Mouse (Mus musculus) liver, postnatal 0 days (tissue): ENCODE measurements around the gene Fbf1. TPM values are rescaled to one million over a fixed set of nuclear protein-coding genes. Genes with fewer than 3 reads are reported as not detected.
"Not testable (repeated sequence)": the region's sequence is repeated elsewhere in the genome, so short reads cannot be mapped to it uniquely, and the experiment has no call there.

Experiments used
- ATAC-seq: fragments of 200-750 bp; cut with Nextera tagmentation; 2 replicates; pipeline ENCODE4 v1.8.0; 2017; ENCODE audit warnings: mild to moderate bottlenecking, moderate library complexity
- DNase-seq: peaks from one replicate; pipeline ENCODE4 v3.0.0-alpha.2; 2016
- H3K27ac ChIP-seq: fragments of 300-500 bp; sonication (generic); 2 replicates; pipeline ENCODE4 v1.5.1; 2014; ENCODE audit warnings: antibody characterized with exemption, moderate library complexity, mild to moderate bottlenecking, low read depth
- H3K27me3 ChIP-seq: fragments of 300-500 bp; sonication (generic); 2 replicates; pipeline ENCODE4 v1.6.1; 2014; ENCODE audit warnings: low read length, control low read depth, mixed read lengths; ENCODE audit not compliant: insufficient read depth
- H3K36me3 ChIP-seq: fragments of 300-500 bp; sonication (generic); replicated peaks from 2 replicates; pipeline ENCODE4 v1.6.1; 2014; ENCODE audit warnings: mild to moderate bottlenecking, control low read depth, low read length, moderate library complexity, mixed read lengths; ENCODE audit not compliant: insufficient read depth
- H3K4me1 ChIP-seq: fragments of 300-500 bp; sonication (generic); 2 replicates; pipeline ENCODE4 v1.6.1; 2014; ENCODE audit warnings: antibody characterized with exemption, mild to moderate bottlenecking, control low read depth; ENCODE audit not compliant: insufficient read depth
- H3K4me2 ChIP-seq: fragments of 300-500 bp; sonication (generic); 2 replicates; pipeline ENCODE4 v1.6.1; 2014; ENCODE audit warnings: low read depth, mild to moderate bottlenecking, low read length, moderate library complexity, mixed read lengths
- H3K4me3 ChIP-seq: fragments of 300-500 bp; sonication (generic); 2 replicates; pipeline ENCODE4 v1.5.1; 2014; ENCODE audit warnings: low read depth, low read length
- H3K9ac ChIP-seq: fragments of 300-500 bp; sonication (generic); replicated peaks from 2 replicates; pipeline ENCODE4 v1.6.1; 2014; ENCODE audit warnings: mild to moderate bottlenecking, moderate library complexity
- H3K9me3 ChIP-seq: fragments of 300-500 bp; sonication (generic); 2 replicates; pipeline ENCODE4 v1.6.1; 2016; ENCODE audit warnings: mild to moderate bottlenecking, control low read depth, low read length, mixed read lengths
- CTCF ChIP-seq: sonication (generic); IDR thresholded peaks from 2 replicates; pipeline ENCODE4 v1.5.1; 2016; ENCODE audit warnings: antibody characterized with exemption, low read depth
- EP300 ChIP-seq: IDR thresholded peaks from 2 replicates; pipeline ENCODE4 v1.6.1; 2016; ENCODE audit warnings: antibody characterized with exemption, low read depth, mild to moderate bottlenecking
- WGBS: fragments of 180-500 bp; shearing (Covaris S2); extraction: QIAGEN DNeasy Blood & Tissue Kit; methylation state at CpG from one replicate; pipeline ENCODE4 v1.1.7; 2014; ENCODE audit not compliant: insufficient replicate concordance; 5-methylcytosine and 5-hydroxymethylcytosine counted together
- polyA plus RNA-seq: library from polyadenylated mRNA; unstranded; fragments of >200 nt; fragmentation: Nextera tagmentation; extraction: Ambion mirVana; gene quantifications from 2 replicates; pipeline ENCODE4 v1.2.1, GENCODE M21; 2015

Gene Fbf1
- polyA plus RNA-seq, 1 experiment from 2014 or later = 2.3 TPM

GRCm38 (mm10) chr11:116129993-116130487 lies 37.9 kb downstream of the Fbf1 start:
- TF ChIP-seq CTCF (no peak), EP300 (no peak)
- Histone ChIP-seq H3K9ac (peak overlapping the region; percentile 77), H3K4me2 (peak overlapping the region; percentile 84), H3K4me3 (peak overlapping the region; percentile 71), H3K36me3 (peaks cover 26% of the 10 kb centered on the region), H3K27me3 (no peaks in the 10 kb centered on the region), H3K4me1 (peaks cover 26% of the 10 kb centered on the region), H3K27ac (peak overlapping the region; percentile 92), H3K9me3 (no peaks in the 10 kb centered on the region)
- ATAC-seq (peak; percentile 15; the same call in 1 of the 2 replicates), DNase-seq (no peak)
- 22% methylated on average over 8 of the region's 8 CpGs for WGBS

GRCm38 (mm10) chr11:116129091-116129790 lies 38.7 kb downstream of the Fbf1 start:
- H3K4me2 ChIP-seq = peak overlapping the region; percentile 84
- no peak overlapping the region for H3K27ac ChIP-seq
- H3K9ac ChIP-seq = 0 out of 2 replicates have a peak overlapping the region, but pooled peaks have one; percentile 32
- no peak for TF ChIP-seq CTCF
- no peak for TF ChIP-seq EP300
- DNase-seq (no peak), ATAC-seq (no peak)
- 0 out of 2 replicates have a peak overlapping the region, but pooled peaks have one; percentile 71 for H3K4me3 ChIP-seq
- peaks cover 26% of the 10 kb centered on the region for H3K4me1 ChIP-seq
- H3K9me3 ChIP-seq = no peaks in the 10 kb centered on the region
- peaks cover 25% of the 10 kb centered on the region; the same call in 1 of the 2 replicates for H3K36me3 ChIP-seq
- 80% methylated on average over 9 of the region's 9 CpGs for WGBS
- H3K27me3 ChIP-seq = no peaks in the 10 kb centered on the region

- 78% methylated on average over 9 of the region's 9 CpGs for WGBS
- H3K27me3 ChIP-seq = no peaks in the 10 kb centered on the region
- H3K4me3 ChIP-seq = no peak overlapping the region
- H3K4me1 ChIP-seq = peaks cover 26% of the 10 kb centered on the region
- DNase-seq (no peak), ATAC-seq (no peak)
- H3K9ac ChIP-seq = no peak overlapping the region
- no peaks in the 10 kb centered on the region for H3K9me3 ChIP-seq
- H3K27ac ChIP-seq = no peak overlapping the region
- TF ChIP-seq EP300 = no peak
- TF ChIP-seq CTCF = no peak
- H3K36me3 ChIP-seq = peaks cover 18% of the 10 kb centered on the region; the same call in 1 of the 2 replicates
- H3K4me2 ChIP-seq = no peak overlapping the region
Observed at GRCm38 (mm10) chr11:116127986-116128385, 40.0 kb downstream of the Fbf1 start.

- DNase-seq (peak; percentile 81), ATAC-seq (peak; percentile 28; the same call in 1 of the 2 replicates)
- no peaks in the 10 kb centered on the region for H3K9me3 ChIP-seq
- H3K36me3 ChIP-seq = peaks cover 19% of the 10 kb centered on the region; the same call in 1 of the 2 replicates
- H3K4me3 ChIP-seq = no peak within 1 kb of the TSS
- no peak within 1 kb of the TSS for H3K9ac ChIP-seq
- WGBS = 58% methylated on average over 22 of the region's 23 CpGs
- H3K27me3 ChIP-seq = no peaks in the 10 kb centered on the region
- H3K27ac ChIP-seq = no peak within 1 kb of the TSS
- H3K4me1 ChIP-seq = peaks cover 26% of the 10 kb centered on the region
- peak within 1 kb of the TSS; percentile 54 for H3K4me2 ChIP-seq
- no peak for TF ChIP-seq EP300
- TF ChIP-seq CTCF = no peak
Observed at GRCm38 (mm10) chr11:116127156-116127980, 40.6 kb downstream of the Fbf1 start, which contains the start of gene Trim47. TSS of gene Trim47 (minus strand) at chr11:116127210.

GRCm38 (mm10) chr11:116126261-116126660 lies 41.7 kb downstream of the Fbf1 start:
- no peak for ATAC-seq
- Histone ChIP-seq H3K9ac (no peak overlapping the region), H3K4me2 (no peak overlapping the region), H3K27ac (no peak overlapping the region), H3K4me1 (peaks cover 21% of the 10 kb centered on the region), H3K9me3 (no peaks in the 10 kb centered on the region), H3K4me3 (no peak overlapping the region), H3K36me3 (peaks cover 16% of the 10 kb centered on the region; the same call in 1 of the 2 replicates), H3K27me3 (no peaks in the 10 kb centered on the region)
- WGBS = 82% methylated on average over 15 of the region's 15 CpGs
- TF ChIP-seq EP300 (no peak), CTCF (no peak)
- no peak for DNase-seq

- H3K9me3 ChIP-seq, ATAC-seq, H3K9ac ChIP-seq, H3K4me3 ChIP-seq, H3K27me3 ChIP-seq, DNase-seq, H3K27ac ChIP-seq, H3K4me1 ChIP-seq, H3K4me2 ChIP-seq: not testable (repeated sequence)
- TF ChIP-seq EP300 = peak; percentile 29; the same call in 1 of the 2 replicates
- WGBS = 91% methylated on average over 8 of the region's 8 CpGs
- peaks cover 16% of the 10 kb centered on the region; the same call in 1 of the 2 replicates for H3K36me3 ChIP-seq
Observed at GRCm38 (mm10) chr11:116121731-116122245, 46.2 kb downstream of the Fbf1 start.
